Mouse (Mus musculus): ENCODE results near the gene Cldn1. TPM values are rescaled to one million over a fixed set of nuclear protein-coding genes. Genes with fewer than 3 reads are reported as not detected.

Cldn1 gene
- polyA plus RNA-seq, 1 experiment from 2014 or later, result 2.4 TPM

Other genes with a start within 250 kb of the Cldn1 start
- not detected in 2 replicates for gene Cldn16, start 91.3 kb upstream of the Cldn1 start, polyA plus RNA-seq (2015; fragmentation: Nextera tagmentation; extraction: Ambion mirVana)
- gene Tmem207, start 154.9 kb upstream of the Cldn1 start, polyA plus RNA-seq (2015; fragmentation: Nextera tagmentation; extraction: Ambion mirVana), result not detected in 2 replicates
- gene Il1rap, start 209.9 kb upstream of the Cldn1 start, polyA plus RNA-seq (2015; fragmentation: Nextera tagmentation; extraction: Ambion mirVana), result 4.5 and 5.0 TPM in 2 replicates

Data from heart, embryonic 15.5 days (tissue).